Mouse (Mus musculus) C2C12 (cell line): ENCODE measurements around the gene Fam155a.

ENCODE experiments used
- CTCF ChIP-seq: IDR thresholded peaks from one replicate; pipeline ENCODE4 v1.5.1; 2011; ENCODE audit not compliant: control insufficient read depth, insufficient read depth, insufficient read length
- MYOD1 ChIP-seq: IDR thresholded peaks from one replicate; pipeline ENCODE4 v1.6.1; 2011; ENCODE audit warnings: low read depth; ENCODE audit not compliant: control insufficient read depth, insufficient read length
- MYOG ChIP-seq: IDR thresholded peaks from one replicate; pipeline ENCODE4 v1.6.1; 2011; ENCODE audit not compliant: control insufficient read depth, insufficient read length; ENCODE audit errors: extremely low read depth

GRCm38 (mm10) chr8:9526515-9526914 lies 244.4 kb downstream of the Fam155a start:
- no peak for TF ChIP-seq MYOG
- no peak for TF ChIP-seq MYOD1
- no peak for TF ChIP-seq CTCF
